Mouse (Mus musculus): ENCODE data around the gene Rbm20. TPM values are rescaled to one million over a fixed set of nuclear protein-coding genes. Genes with fewer than 3 reads are reported as not detected.
"Not testable (repeated sequence)": the region's sequence is repeated elsewhere in the genome, so short reads cannot be mapped to it uniquely, and the experiment has no call there.

Rbm20 gene
- total and polyA plus RNA-seq, 3 experiments, result 37.3 to 58.6 TPM; not detected in 1

- H3K9ac ChIP-seq (ENCODE audit: control insufficient read depth, low read depth, low read length, poor library complexity, severe bottlenecking); DNase-seq (ENCODE audit: low read depth, low spot score); H3K4me3 ChIP-seq (ENCODE audit: control insufficient read depth in 1 of 2, insufficient read depth in 1 of 2, low read depth in 2 of 2, low read length in 2 of 2); H3K27ac ChIP-seq (ENCODE audit: control insufficient read depth, low read depth, low read length); H3K27me3 ChIP-seq (ENCODE audit: control insufficient read depth in 1 of 2, insufficient read depth in 2 of 2, low read length in 2 of 2); H3K9me3 ChIP-seq (replicated peaks; ENCODE audit: insufficient read depth, low read length): not testable (repeated sequence)
- Histone ChIP-seq H3K79me2 (ENCODE audit: control insufficient read depth, insufficient read depth, low read length, poor library complexity) (peaks cover 12% of the 10 kb centered on the region), H3K36me3 (ENCODE audit: control insufficient read depth in 1 of 2, insufficient read depth in 2 of 2, low read length in 2 of 2) (peaks cover 11 to 14% of the 10 kb centered on the region in 2 experiments), H3K4me1 (ENCODE audit: control insufficient read depth in 1 of 2, insufficient read depth in 2 of 2, low read length in 2 of 2) (peaks cover 13 to 16% of the 10 kb centered on the region in 2 experiments)
- peak; percentile 97; the same call in 1 of the 2 replicates for TF ChIP-seq POLR2AphosphoS5 (IDR thresholded peaks at IDR 0.05; ENCODE audit: borderline replicate concordance, low read depth, low read length)
Measured at GRCm38 (mm10) chr19:53906703-53907070, 229.6 kb downstream of the Rbm20 start.

- Histone ChIP-seq H3K4me1 (ENCODE audit: control insufficient read depth in 1 of 2, insufficient read depth in 2 of 2, low read length in 2 of 2) (no peaks in the 10 kb centered on the region), H3K36me3 (ENCODE audit: control insufficient read depth in 1 of 2, insufficient read depth in 2 of 2, low read length in 2 of 2) (peaks cover 0 to 11% of the 10 kb centered on the region in 2 experiments; a peak in 2 of 4 replicates), H3K27me3 (ENCODE audit: control insufficient read depth in 1 of 2, insufficient read depth in 2 of 2, low read length in 2 of 2) (no peaks in the 10 kb centered on the region), H3K9me3 (replicated peaks; ENCODE audit: insufficient read depth, low read length) (no peaks in the 10 kb centered on the region), H3K79me2 (ENCODE audit: control insufficient read depth, insufficient read depth, low read length, poor library complexity) (no peaks in the 10 kb centered on the region), H3K9ac (ENCODE audit: control insufficient read depth, low read depth, low read length, poor library complexity, severe bottlenecking) (no peak overlapping the region), H3K27ac (ENCODE audit: control insufficient read depth, low read depth, low read length) (no peak overlapping the region), H3K4me3 (ENCODE audit: control insufficient read depth in 1 of 2, insufficient read depth in 1 of 2, low read depth in 2 of 2, low read length in 2 of 2) (no peak overlapping the region)
- TF ChIP-seq BHLHE40 (IDR thresholded peaks at IDR 0.05; ENCODE audit: borderline replicate concordance, low read depth, low read length), result no peak
- TF ChIP-seq POLR2AphosphoS2 (IDR thresholded peaks at IDR 0.05; ENCODE audit: low read length), result no peak
- no peak for TF ChIP-seq RAD21 (IDR thresholded peaks at IDR 0.05; ENCODE audit: low read depth, low read length)
- no peak for TF ChIP-seq EP300 (IDR thresholded peaks at IDR 0.05; ENCODE audit: low read depth in 1 of 2, low read length in 2 of 2)
- no peak for TF ChIP-seq MAZ (IDR thresholded peaks at IDR 0.05; ENCODE audit: low read depth, low read length)
- TF ChIP-seq KAT2A (conservative IDR thresholded peaks at IDR 0.05; ENCODE audit: low read depth, low read length), result no peak
- TF ChIP-seq ETS1 (IDR thresholded peaks at IDR 0.05; ENCODE audit: low read depth, low read length), result no peak
- TF ChIP-seq JUND (IDR thresholded peaks at IDR 0.05; ENCODE audit: low read depth, low read length), result no peak
- TF ChIP-seq HCFC1 (IDR thresholded peaks at IDR 0.05; ENCODE audit: low read depth, low read length), result no peak
- no peak for TF ChIP-seq ZNF384 (IDR thresholded peaks at IDR 0.05; ENCODE audit: low read depth, low read length)
- no peak for TF ChIP-seq MYB (IDR thresholded peaks at IDR 0.05; ENCODE audit: low read depth, low read length)
- TF ChIP-seq GABPA (IDR thresholded peaks at IDR 0.05; ENCODE audit: low read depth, low read length), result no peak
- TF ChIP-seq CHD2 (IDR thresholded peaks at IDR 0.05; ENCODE audit: low read length), result no peak
- TF ChIP-seq MXI1 (IDR thresholded peaks at IDR 0.05; ENCODE audit: low read depth, low read length), result no peak
- no peak for TF ChIP-seq SIN3A (IDR thresholded peaks at IDR 0.05; ENCODE audit: low read length)
- TF ChIP-seq USF1 (IDR thresholded peaks at IDR 0.05; ENCODE audit: low read depth, low read length), result no peak
- no peak for TF ChIP-seq NELFE (IDR thresholded peaks at IDR 0.05; ENCODE audit: low read depth, low read length)
- no peak for TF ChIP-seq TAL1 (IDR thresholded peaks at IDR 0.05; ENCODE audit: low read length)
- DNase-seq (ENCODE audit: low read depth, low spot score), result no peak
Measured at GRCm38 (mm10) chr19:53914950-53915349, 237.8 kb downstream of the Rbm20 start.

Other genes starting within 250 kb of the Rbm20 start
- 7.6 and 11.7 TPM in 2 replicates for gene Dusp5, start 148.2 kb upstream of the Rbm20 start, total RNA-seq (2012; rRNA removed)
- 10 to 100 TPM in 1 of 2 experiments, not detected in 1; 13.8 TPM for gene Dusp5, start 148.2 kb upstream of the Rbm20 start, polyA plus RNA-seq (2012; ENCODE audit: insufficient read depth in 1 of 2, insufficient read length in 2 of 2, low read depth in 1 of 2, low replicate concordance in 2 of 2, missing spikeins in 1 of 2)
- gene Nutf2-ps1, start 88.2 kb upstream of the Rbm20 start, total RNA-seq (2012; rRNA removed), result 35.8 and 53.1 TPM in 2 replicates
- gene Nutf2-ps1, start 88.2 kb upstream of the Rbm20 start, polyA plus RNA-seq (2012; ENCODE audit: insufficient read depth in 1 of 2, insufficient read length in 2 of 2, low read depth in 1 of 2, low replicate concordance in 2 of 2, missing spikeins in 1 of 2), result 100 to 1,000 TPM in 1 of 2 experiments, not detected in 1; 398 TPM
- gene Smc3, start 76.9 kb upstream of the Rbm20 start, total RNA-seq (2012; rRNA removed), result 100 and 109 TPM in 2 replicates
- 100 to 1,000 TPM; 118 to 129 TPM for gene Smc3, start 76.9 kb upstream of the Rbm20 start, polyA plus RNA-seq (2012; ENCODE audit: insufficient read depth in 1 of 2, insufficient read length in 2 of 2, low read depth in 1 of 2, low replicate concordance in 2 of 2, missing spikeins in 1 of 2)
- gene Pdcd4, start 214.9 kb downstream of the Rbm20 start, total RNA-seq (2012; rRNA removed), result 19.7 and 30.0 TPM in 2 replicates
- gene Pdcd4, start 214.9 kb downstream of the Rbm20 start, polyA plus RNA-seq (2012; ENCODE audit: insufficient read depth in 1 of 2, insufficient read length in 2 of 2, low read depth in 1 of 2, low replicate concordance in 2 of 2, missing spikeins in 1 of 2), result 10 to 100 TPM in 1 of 2 experiments, not detected in 1; 37.6 TPM

Measured in MEL (cell line).